Mouse (Mus musculus) testis, adult 2 months (tissue): Measurements from ENCODE around the gene Casp2.

ENCODE experiments used
- CTCF ChIP-seq: fragments of 200-500 bp; IDR thresholded peaks from 2 replicates; pipeline ENCODE4 v1.5.1; 2012; ENCODE audit warnings: low read depth, mild to moderate bottlenecking, inconsistent platforms, low read length, moderate library complexity; ENCODE audit not compliant: control insufficient read depth, insufficient read depth, insufficient replicate concordance
- POLR2A ChIP-seq: fragments of 200-500 bp; IDR thresholded peaks from 2 replicates; pipeline ENCODE4 v1.6.1; 2012; ENCODE audit warnings: low read depth, mild to moderate bottlenecking, inconsistent platforms, low read length, moderate library complexity; ENCODE audit not compliant: control insufficient read depth

DNA sequence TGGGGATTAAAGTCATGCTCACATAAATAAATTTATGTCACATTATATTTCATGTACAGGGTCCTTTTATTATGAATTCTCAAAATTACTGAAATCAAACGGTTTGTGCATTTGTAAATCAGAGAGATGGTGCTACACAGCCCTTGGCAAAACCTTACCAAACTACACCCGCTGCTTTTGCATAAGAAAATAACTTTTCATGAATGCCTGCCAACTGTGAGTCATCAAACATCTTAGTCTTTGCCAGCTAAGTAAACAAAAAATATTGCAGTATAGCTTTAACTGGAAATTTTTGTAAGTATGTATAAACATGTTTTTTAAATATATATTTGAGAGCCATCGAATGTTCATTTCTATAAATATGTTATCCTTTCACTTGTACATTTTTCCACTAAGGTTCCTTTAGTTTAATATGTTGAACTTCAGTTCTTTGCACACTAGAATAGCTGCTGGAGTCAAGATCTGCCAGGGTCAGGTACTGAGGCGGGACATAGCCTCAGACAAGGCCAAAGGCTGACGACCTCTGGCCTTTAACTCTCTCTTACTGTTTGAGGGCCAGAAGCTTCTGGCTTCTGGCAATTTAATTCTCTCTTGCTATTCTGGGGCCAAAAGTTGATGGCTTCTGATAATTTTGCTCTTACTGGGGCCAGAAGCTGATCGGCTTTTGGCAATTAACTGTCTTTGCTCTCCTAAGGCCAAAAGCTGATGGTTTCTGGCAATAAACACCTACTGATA is 23.3 kb upstream of the Casp2 start:
- TF ChIP-seq CTCF (no peak), POLR2A (no peak)
